Mouse (Mus musculus): Measurements from ENCODE around the gene Il17re. TPM values are rescaled to one million over a fixed set of nuclear protein-coding genes. Genes with fewer than 3 reads are reported as not detected.

The Il17re gene
- polyA plus RNA-seq, 1 experiment from 2014 or later, result 4.0 TPM

- no peak for DNase-seq (ENCODE audit: low spot score)
- WGBS, result 66% methylated on average over 3 of the region's 3 CpGs
- Histone ChIP-seq H3K27ac (replicated peaks) (no peak overlapping the region), H3K4me3 (no peak overlapping the region), H3K36me3 (replicated peaks) (no peaks in the 10 kb centered on the region), H3K4me1 (0 out of 2 replicates have a peak, but pooled peaks cover 2% of the 10 kb centered on the region), H3K27me3 (replicated peaks; ENCODE audit: low read depth, poor library complexity, severe bottlenecking) (0 out of 2 replicates have a peak, but pooled peaks cover 8% of the 10 kb centered on the region), H3K9me3 (no peaks in the 10 kb centered on the region)
Measured at GRCm38 (mm10) chr6:113431801-113432200, 26.5 kb upstream of the Il17re start.

GRCm38 (mm10) chr6:113433661-113434060 lies 24.6 kb upstream of the Il17re start:
- H3K36me3 ChIP-seq (replicated peaks), result no peaks in the 10 kb centered on the region
- WGBS, result 84% methylated on average over 3 of the region's 3 CpGs
- no peak overlapping the region for H3K27ac ChIP-seq (replicated peaks)
- no peak for DNase-seq (ENCODE audit: low spot score)
- H3K27me3 ChIP-seq (replicated peaks; ENCODE audit: low read depth, poor library complexity, severe bottlenecking), result 0 out of 2 replicates have a peak, but pooled peaks cover 8% of the 10 kb centered on the region
- 0 out of 2 replicates have a peak, but pooled peaks cover 2% of the 10 kb centered on the region for H3K4me1 ChIP-seq
- no peaks in the 10 kb centered on the region for H3K9me3 ChIP-seq
- no peak overlapping the region for H3K4me3 ChIP-seq

GRCm38 (mm10) chr6:113434691-113435090 lies 23.6 kb upstream of the Il17re start:
- H3K4me1 ChIP-seq, result 0 out of 2 replicates have a peak, but pooled peaks cover 2% of the 10 kb centered on the region
- no peak overlapping the region for H3K27ac ChIP-seq (replicated peaks)
- H3K36me3 ChIP-seq (replicated peaks), result no peaks in the 10 kb centered on the region
- WGBS, result 72% methylated on average over 7 of the region's 7 CpGs
- H3K9me3 ChIP-seq, result no peaks in the 10 kb centered on the region
- DNase-seq (ENCODE audit: low spot score), result no peak
- H3K4me3 ChIP-seq, result no peak overlapping the region
- 0 out of 2 replicates have a peak, but pooled peaks cover 8% of the 10 kb centered on the region for H3K27me3 ChIP-seq (replicated peaks; ENCODE audit: low read depth, poor library complexity, severe bottlenecking)

- H3K4me1 ChIP-seq, result 0 out of 2 replicates have a peak, but pooled peaks cover 2% of the 10 kb centered on the region
- no peaks in the 10 kb centered on the region for H3K9me3 ChIP-seq
- no peaks in the 10 kb centered on the region for H3K36me3 ChIP-seq (replicated peaks)
- no peak for DNase-seq (ENCODE audit: low spot score)
- H3K27ac ChIP-seq (replicated peaks), result no peak within 1 kb of the TSS
- H3K4me3 ChIP-seq, result no peak within 1 kb of the TSS
- WGBS, result 78% methylated on average over 9 of the region's 9 CpGs
- H3K27me3 ChIP-seq (replicated peaks; ENCODE audit: low read depth, poor library complexity, severe bottlenecking), result 0 out of 2 replicates have a peak, but pooled peaks cover 8% of the 10 kb centered on the region
Measured at GRCm38 (mm10) chr6:113435664-113436205, 22.5 kb upstream of the Il17re start, which contains the start of gene Cidec. TSS of gene Cidec (minus strand) at chr6:113435760.

- H3K36me3 ChIP-seq (replicated peaks), result no peaks in the 10 kb centered on the region
- 0 out of 2 replicates have a peak, but pooled peaks cover 3% of the 10 kb centered on the region for H3K4me1 ChIP-seq
- WGBS, result 81% methylated on average over 12 of the region's 12 CpGs
- no peak for DNase-seq (ENCODE audit: low spot score)
- H3K4me3 ChIP-seq, result no peak overlapping the region
- no peaks in the 10 kb centered on the region for H3K9me3 ChIP-seq
- no peak overlapping the region for H3K27ac ChIP-seq (replicated peaks)
- 0 out of 2 replicates have a peak, but pooled peaks cover 8% of the 10 kb centered on the region for H3K27me3 ChIP-seq (replicated peaks; ENCODE audit: low read depth, poor library complexity, severe bottlenecking)
Measured at GRCm38 (mm10) chr6:113437135-113437534, 21.1 kb upstream of the Il17re start.

GRCm38 (mm10) chr6:113438721-113439430 lies 19.4 kb upstream of the Il17re start:
- H3K4me1 ChIP-seq, result peaks cover 13% of the 10 kb centered on the region
- H3K4me3 ChIP-seq, result no peak overlapping the region
- no peak for DNase-seq (ENCODE audit: low spot score)
- WGBS, result 65% methylated on average over 12 of the region's 12 CpGs
- no peaks in the 10 kb centered on the region for H3K9me3 ChIP-seq
- no peak overlapping the region for H3K27ac ChIP-seq (replicated peaks)
- 0 out of 2 replicates have a peak, but pooled peaks cover 8% of the 10 kb centered on the region for H3K27me3 ChIP-seq (replicated peaks; ENCODE audit: low read depth, poor library complexity, severe bottlenecking)
- H3K36me3 ChIP-seq (replicated peaks), result no peaks in the 10 kb centered on the region

- Histone ChIP-seq H3K36me3 (replicated peaks) (peaks cover 9% of the 10 kb centered on the region), H3K27me3 (replicated peaks; ENCODE audit: low read depth, poor library complexity, severe bottlenecking) (no peaks in the 10 kb centered on the region), H3K27ac (replicated peaks) (no peak overlapping the region), H3K4me1 (peaks cover 13% of the 10 kb centered on the region), H3K9me3 (no peaks in the 10 kb centered on the region), H3K4me3 (no peak overlapping the region)
- WGBS, result 84% methylated on average over 3 of the region's 3 CpGs
- DNase-seq (ENCODE audit: low spot score), result no peak
Measured at GRCm38 (mm10) chr6:113440686-113441085, 17.6 kb upstream of the Il17re start.

GRCm38 (mm10) chr6:113441147-113441680 lies 17.1 kb upstream of the Il17re start:
- Histone ChIP-seq H3K4me1 (peaks cover 13% of the 10 kb centered on the region), H3K27me3 (replicated peaks; ENCODE audit: low read depth, poor library complexity, severe bottlenecking) (no peaks in the 10 kb centered on the region), H3K27ac (replicated peaks) (no peak overlapping the region), H3K9me3 (no peaks in the 10 kb centered on the region), H3K36me3 (replicated peaks) (peaks cover 15% of the 10 kb centered on the region), H3K4me3 (no peak overlapping the region)
- peak; percentile 80 for DNase-seq (ENCODE audit: low spot score)
- whole genome bisulfite sequencing, result 55% methylated on average over 7 of the region's 7 CpGs

- H3K4me3 ChIP-seq, result peak overlapping the region; percentile 98
- 44% methylated on average over 9 of the region's 9 CpGs for WGBS
- H3K27ac ChIP-seq (replicated peaks), result peak overlapping the region; percentile 92
- DNase-seq (ENCODE audit: low spot score), result no peak
- peaks cover 23% of the 10 kb centered on the region for H3K36me3 ChIP-seq (replicated peaks)
- H3K9me3 ChIP-seq, result no peaks in the 10 kb centered on the region
- no peaks in the 10 kb centered on the region for H3K27me3 ChIP-seq (replicated peaks; ENCODE audit: low read depth, poor library complexity, severe bottlenecking)
- peaks cover 13% of the 10 kb centered on the region for H3K4me1 ChIP-seq
Measured at GRCm38 (mm10) chr6:113442087-113442441, 16.2 kb upstream of the Il17re start.

- Histone ChIP-seq H3K27ac (replicated peaks) (peak within 1 kb of the TSS; percentile 92), H3K9me3 (no peaks in the 10 kb centered on the region), H3K4me3 (peak within 1 kb of the TSS; percentile 98), H3K27me3 (replicated peaks; ENCODE audit: low read depth, poor library complexity, severe bottlenecking) (no peaks in the 10 kb centered on the region), H3K4me1 (peaks cover 13% of the 10 kb centered on the region), H3K36me3 (replicated peaks) (peaks cover 28% of the 10 kb centered on the region)
- WGBS, result under 1% methylated on average over 45 of the region's 45 CpGs
- DNase-seq (ENCODE audit: low spot score), result peak; percentile 93
Measured at GRCm38 (mm10) chr6:113442442-113443090, 15.7 kb upstream of the Il17re start, which contains the start of gene Jagn1. TSS of gene Jagn1 (plus strand) at chr6:113442569.

- Histone ChIP-seq H3K4me3 (peak overlapping the region; percentile 98), H3K27ac (replicated peaks) (peak overlapping the region; percentile 92), H3K27me3 (replicated peaks; ENCODE audit: low read depth, poor library complexity, severe bottlenecking) (no peaks in the 10 kb centered on the region), H3K4me1 (peaks cover 13% of the 10 kb centered on the region), H3K36me3 (replicated peaks) (peaks cover 33% of the 10 kb centered on the region), H3K9me3 (no peaks in the 10 kb centered on the region)
- peak; percentile 14 for DNase-seq (ENCODE audit: low spot score)
- WGBS, result 49% methylated on average over 12 of the region's 12 CpGs
Measured at GRCm38 (mm10) chr6:113443091-113443490, 15.2 kb upstream of the Il17re start.

- Histone ChIP-seq H3K27me3 (replicated peaks; ENCODE audit: low read depth, poor library complexity, severe bottlenecking) (no peaks in the 10 kb centered on the region), H3K4me3 (no peak overlapping the region), H3K9me3 (no peaks in the 10 kb centered on the region), H3K27ac (replicated peaks) (no peak overlapping the region), H3K4me1 (peaks cover 13% of the 10 kb centered on the region), H3K36me3 (replicated peaks) (peaks cover 46% of the 10 kb centered on the region)
- DNase-seq (ENCODE audit: low spot score), result no peak
- WGBS, result 92% methylated on average over 8 of the region's 8 CpGs
Measured at GRCm38 (mm10) chr6:113444207-113444965, 13.9 kb upstream of the Il17re start.

All from embryonic facial prominence, embryonic 10.5 days (tissue).